Mouse (Mus musculus) forebrain, embryonic 10.5 days (tissue): ENCODE results near the gene Plekhm3. TPM values are rescaled to one million over a fixed set of nuclear protein-coding genes. Genes with fewer than 3 reads are reported as not detected.
"Not testable (repeated sequence)": the region's sequence is repeated elsewhere in the genome, so short reads cannot be mapped to it uniquely, and the experiment has no call there.

Experiments
- DNase-seq: peaks from one replicate; pipeline ENCODE4 v3.0.0-alpha.2; 2017; ENCODE audit warnings: low spot score; ENCODE audit errors: extremely low spot score
- H3K27ac ChIP-seq: fragments of 300-500 bp; sonication (generic); 2 replicates; pipeline ENCODE4 v1.5.1; 2016; ENCODE audit warnings: mild to moderate bottlenecking
- H3K27me3 ChIP-seq: fragments of 300-500 bp; sonication (generic); 2 replicates; pipeline ENCODE4 v1.6.1; 2016; ENCODE audit warnings: mild to moderate bottlenecking; ENCODE audit not compliant: poor library complexity, severe bottlenecking
- H3K36me3 ChIP-seq: fragments of 300-500 bp; sonication (generic); replicated peaks from 2 replicates; pipeline ENCODE4 v1.6.1; 2016; ENCODE audit warnings: mild to moderate bottlenecking, moderate library complexity
- H3K4me1 ChIP-seq: fragments of 300-500 bp; sonication (generic); 2 replicates; pipeline ENCODE4 v1.6.1; 2016
- H3K4me3 ChIP-seq: fragments of 300-500 bp; sonication (generic); 2 replicates; pipeline ENCODE4 v1.5.1; 2016; ENCODE audit warnings: mild to moderate bottlenecking, moderate library complexity
- H3K9me3 ChIP-seq: fragments of 300-500 bp; sonication (generic); 2 replicates; pipeline ENCODE4 v1.6.1; 2016; ENCODE audit warnings: mild to moderate bottlenecking, moderate library complexity
- WGBS: fragments of 180-500 bp; shearing (Covaris S2); methylation state at CpG from one replicate; pipeline ENCODE4 v1.1.7; 2016; 5-methylcytosine and 5-hydroxymethylcytosine counted together
- polyA plus RNA-seq: library from polyadenylated mRNA; unstranded; fragments of >200 nt; fragmentation: Nextera tagmentation; extraction: Ambion mirVana; gene quantifications from 2 replicates; pipeline ENCODE4 v1.2.1, GENCODE M21; 2016

Gene Plekhm3
- polyA plus RNA-seq = 6.2 and 7.2 TPM in 2 replicates

DNA sequence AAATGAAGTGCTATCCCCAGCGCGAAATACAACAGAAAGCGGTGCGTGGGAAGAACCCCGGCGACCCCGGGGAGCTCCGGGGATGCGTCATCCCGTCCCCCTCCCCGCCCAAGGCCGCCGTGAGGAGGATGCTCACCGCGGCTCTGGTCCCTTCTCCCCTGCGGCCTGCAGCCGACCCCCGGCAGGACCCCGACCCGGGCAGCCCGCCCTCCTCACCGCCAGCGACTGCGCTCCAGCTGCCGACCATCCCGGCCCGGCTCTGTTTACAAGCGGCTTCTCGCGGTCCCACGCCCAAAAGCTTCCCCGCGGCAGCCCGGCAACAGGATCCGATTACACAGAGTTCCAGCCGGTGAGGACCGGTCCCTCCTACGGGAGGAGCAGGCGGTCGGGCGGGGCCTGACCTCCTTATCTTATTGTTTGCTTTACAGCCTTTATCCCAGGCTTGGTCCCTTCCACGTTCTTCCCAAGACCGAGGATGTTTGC is at the start of gene Plekhm3:
Gene Plekhm3, minus strand, starts transcription at position 346 of the 483 bp plus-strand sequence.
- H3K4me1 ChIP-seq = peaks cover 11% of the 10 kb centered on the region
- WGBS = under 1% methylated on average over 43 of the region's 43 CpGs
- H3K9me3 ChIP-seq = peaks cover 7% of the 10 kb centered on the region; the same call in 1 of the 2 replicates
- H3K4me3 ChIP-seq = peak within 1 kb of the TSS; percentile 89
- DNase-seq = peak; percentile 87
- H3K27me3 ChIP-seq = no peaks in the 10 kb centered on the region
- peak within 1 kb of the TSS; percentile 93 for H3K27ac ChIP-seq
- H3K36me3 ChIP-seq = no peaks in the 10 kb centered on the region

DNA sequence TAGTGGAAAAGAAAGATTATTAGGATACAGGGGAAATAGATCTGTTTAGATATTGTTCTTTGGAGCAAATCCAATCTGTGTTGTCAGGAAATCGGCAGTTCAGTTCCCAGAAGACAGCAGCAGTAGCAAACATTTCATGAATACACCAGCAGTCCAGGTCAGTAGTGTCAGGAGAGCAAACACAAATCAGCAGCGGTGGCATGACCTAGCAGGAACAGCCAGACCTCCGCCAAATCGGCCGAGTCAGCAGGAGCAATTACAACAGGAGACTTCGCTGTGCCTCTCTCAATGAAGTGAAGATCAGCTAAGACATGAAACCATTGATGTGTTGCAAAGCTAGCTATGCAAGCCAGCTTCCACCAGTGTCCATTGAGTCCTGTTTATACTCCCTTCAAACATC is 49.0 kb upstream of the Plekhm3 start:
- Histone ChIP-seq H3K27ac (no peak overlapping the region), H3K36me3 (no peaks in the 10 kb centered on the region), H3K4me1 (0 out of 2 replicates have a peak, but pooled peaks cover 3% of the 10 kb centered on the region), H3K27me3 (no peaks in the 10 kb centered on the region), H3K4me3 (no peak overlapping the region), H3K9me3 (no peaks in the 10 kb centered on the region)
- WGBS = 88% methylated on average over 6 of the region's 6 CpGs
- no peak for DNase-seq

DNA sequence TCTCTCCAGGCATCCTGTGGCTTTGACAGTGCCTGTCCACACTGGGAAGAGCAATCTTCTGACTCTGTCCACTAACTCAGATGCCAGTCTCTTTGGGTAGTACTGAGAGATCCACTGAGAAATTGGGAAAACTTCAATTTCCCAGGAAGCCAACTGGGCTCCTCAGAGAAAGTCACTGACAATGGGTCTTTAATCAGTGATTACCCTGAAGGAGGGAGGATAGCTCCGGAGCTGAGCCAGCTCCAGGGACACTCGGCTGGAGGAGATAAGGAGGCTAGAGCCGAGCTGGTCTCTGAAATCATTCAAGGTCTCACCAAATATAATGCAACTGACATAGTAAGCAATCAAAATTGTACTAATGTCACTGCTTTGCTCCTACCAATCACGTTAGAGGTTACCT is 47.9 kb upstream of the Plekhm3 start:
- Histone ChIP-seq H3K9me3 (no peaks in the 10 kb centered on the region), H3K4me3 (no peak overlapping the region), H3K36me3 (no peaks in the 10 kb centered on the region), H3K4me1 (0 out of 2 replicates have a peak, but pooled peaks cover 3% of the 10 kb centered on the region), H3K27me3 (no peaks in the 10 kb centered on the region), H3K27ac (no peak overlapping the region)
- no peak for DNase-seq
- WGBS = 87% methylated on average over 4 of the region's 4 CpGs

DNA sequence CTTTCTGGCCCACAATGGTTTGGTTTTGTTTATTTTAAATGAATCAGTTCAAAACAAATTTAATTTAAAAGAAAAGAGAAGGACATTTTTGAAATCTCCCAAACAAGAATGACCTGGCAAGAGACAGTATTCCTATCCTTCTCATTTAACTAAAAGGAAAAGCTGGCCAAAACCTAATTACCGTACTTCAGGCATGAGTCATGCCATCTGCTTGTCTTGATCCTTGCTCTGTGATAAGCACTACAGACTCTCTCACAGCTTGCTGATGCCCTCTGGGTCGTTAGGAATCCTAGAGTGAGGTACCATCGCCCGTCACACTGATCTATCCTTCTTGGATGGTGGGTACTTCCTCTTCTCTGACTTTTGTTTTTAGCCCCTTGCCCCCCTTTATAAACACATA is 36.6 kb upstream of the Plekhm3 start:
- DNase-seq = no peak
- Histone ChIP-seq H3K36me3 (no peaks in the 10 kb centered on the region), H3K27me3 (no peaks in the 10 kb centered on the region), H3K9me3 (no peaks in the 10 kb centered on the region), H3K27ac (no peak overlapping the region), H3K4me1 (no peaks in the 10 kb centered on the region), H3K4me3 (no peak overlapping the region)
- WGBS = 88% methylated on average over 4 of the region's 4 CpGs

DNA sequence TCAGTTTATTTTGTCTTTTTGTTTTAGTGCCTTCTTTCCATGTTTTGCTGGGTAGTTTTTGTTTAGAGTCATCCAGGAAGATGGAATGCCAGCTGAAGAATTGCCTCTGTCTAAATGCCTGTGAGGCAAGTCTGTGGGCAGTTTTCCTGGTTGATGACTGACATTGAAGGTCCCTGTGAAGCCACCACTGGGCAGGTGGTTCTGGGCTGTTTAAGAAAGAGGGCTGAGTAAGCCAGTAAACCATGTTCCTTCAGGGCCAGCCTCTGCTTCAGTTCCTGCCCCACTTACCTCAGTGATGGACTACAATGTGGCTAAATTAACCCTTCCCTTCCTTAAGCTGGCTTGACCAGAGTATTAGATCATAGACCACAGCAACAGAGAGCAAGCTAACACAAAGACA is 31.6 kb upstream of the Plekhm3 start:
- no peak for DNase-seq

DNA sequence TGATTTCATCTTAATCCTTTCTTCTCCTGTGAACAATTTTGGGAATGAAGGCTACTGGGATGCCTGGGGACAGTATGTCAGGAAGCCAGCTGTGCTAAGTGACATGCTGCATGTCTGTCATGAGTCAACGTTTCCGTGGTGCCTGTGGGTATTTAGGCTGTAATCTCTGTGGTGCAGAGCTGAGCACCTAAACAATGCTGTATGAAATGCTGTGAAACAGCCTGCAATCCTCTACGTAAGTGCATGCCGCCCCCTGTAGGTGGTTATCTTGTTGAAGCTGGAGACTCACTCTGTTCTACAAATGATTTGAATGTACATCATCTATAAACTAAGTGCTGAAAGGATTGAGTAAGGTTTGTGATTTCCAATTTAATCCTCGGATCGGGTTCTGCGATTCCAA is 29.5 kb upstream of the Plekhm3 start:
- Histone ChIP-seq H3K4me1 (peaks cover 5% of the 10 kb centered on the region; the same call in 1 of the 2 replicates), H3K27ac (no peak overlapping the region)
- WGBS = 43% methylated on average over 7 of the region's 7 CpGs

More for the DNA sequence above, 31.6 kb upstream of the Plekhm3 start:
- Histone ChIP-seq H3K36me3 (no peaks in the 10 kb centered on the region), H3K27me3 (peaks cover 15% of the 10 kb centered on the region), H3K4me3 (no peak overlapping the region), H3K9me3 (no peaks in the 10 kb centered on the region), H3K4me1 (peaks cover 5% of the 10 kb centered on the region; the same call in 1 of the 2 replicates), H3K27ac (no peak overlapping the region)

DNA sequence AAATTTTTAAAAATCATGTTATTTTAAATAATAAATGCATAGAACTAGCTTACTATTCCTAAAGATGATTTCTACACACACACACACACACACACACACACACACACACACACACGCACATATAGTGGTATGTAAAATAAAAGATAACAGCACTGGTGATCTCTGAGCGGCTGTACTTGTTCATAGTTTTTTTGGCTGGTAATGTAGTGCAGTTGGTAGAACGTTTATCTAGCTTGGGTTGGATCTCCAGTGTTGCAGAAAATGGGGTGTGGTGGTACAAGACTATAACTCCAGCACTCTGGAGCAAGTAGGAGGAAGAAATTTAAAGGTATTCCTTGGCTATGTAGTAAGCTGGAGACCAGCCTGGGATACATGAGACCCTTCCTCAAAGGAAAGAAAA is 26.6 kb upstream of the Plekhm3 start:
- H3K4me1 ChIP-seq = peaks cover 5% of the 10 kb centered on the region; the same call in 1 of the 2 replicates
- no peaks in the 10 kb centered on the region for H3K36me3 ChIP-seq
- H3K4me3 ChIP-seq = no peak overlapping the region
- no peak for DNase-seq
- 84% methylated on average over 3 of the region's 3 CpGs for WGBS
- no peak overlapping the region for H3K27ac ChIP-seq
- H3K9me3 ChIP-seq = no peaks in the 10 kb centered on the region
- peaks cover 50% of the 10 kb centered on the region for H3K27me3 ChIP-seq

More for the DNA sequence above, 29.5 kb upstream of the Plekhm3 start:
- Histone ChIP-seq H3K36me3 (no peaks in the 10 kb centered on the region), H3K9me3 (no peaks in the 10 kb centered on the region), H3K27me3 (peaks cover 22% of the 10 kb centered on the region), H3K4me3 (no peak overlapping the region)
- DNase-seq = peak; percentile 36

DNA sequence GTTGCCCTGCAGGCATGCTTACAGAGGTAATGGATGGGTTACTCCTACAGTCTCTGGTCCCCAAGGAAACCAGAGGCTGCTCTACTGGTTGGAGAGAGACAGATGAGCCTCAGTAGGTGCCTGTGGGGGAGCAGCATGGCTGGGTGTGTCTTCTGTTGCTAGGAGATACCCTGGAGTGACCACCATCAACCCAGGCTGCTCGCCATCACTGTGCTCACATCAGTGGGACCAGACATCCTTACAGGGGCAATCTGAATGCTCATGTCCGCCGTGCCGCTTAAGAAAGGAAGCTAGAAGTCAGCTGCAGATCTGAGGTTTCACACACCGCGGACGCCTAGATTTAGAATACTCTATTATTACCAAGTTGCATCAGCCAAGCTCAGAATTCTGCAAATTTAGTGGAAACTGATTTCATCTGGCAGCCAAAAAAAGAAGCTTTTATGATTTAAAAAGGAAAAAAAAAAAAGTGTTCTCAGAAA is 21.7 kb upstream of the Plekhm3 start:
- no peaks in the 10 kb centered on the region for H3K9me3 ChIP-seq
- 80% methylated on average over 7 of the region's 7 CpGs for WGBS
- no peaks in the 10 kb centered on the region for H3K36me3 ChIP-seq
- H3K27me3 ChIP-seq = peaks cover 84% of the 10 kb centered on the region
- DNase-seq = no peak
- no peak overlapping the region for H3K4me3 ChIP-seq
- no peak overlapping the region for H3K27ac ChIP-seq
- peaks cover 23% of the 10 kb centered on the region for H3K4me1 ChIP-seq

DNA sequence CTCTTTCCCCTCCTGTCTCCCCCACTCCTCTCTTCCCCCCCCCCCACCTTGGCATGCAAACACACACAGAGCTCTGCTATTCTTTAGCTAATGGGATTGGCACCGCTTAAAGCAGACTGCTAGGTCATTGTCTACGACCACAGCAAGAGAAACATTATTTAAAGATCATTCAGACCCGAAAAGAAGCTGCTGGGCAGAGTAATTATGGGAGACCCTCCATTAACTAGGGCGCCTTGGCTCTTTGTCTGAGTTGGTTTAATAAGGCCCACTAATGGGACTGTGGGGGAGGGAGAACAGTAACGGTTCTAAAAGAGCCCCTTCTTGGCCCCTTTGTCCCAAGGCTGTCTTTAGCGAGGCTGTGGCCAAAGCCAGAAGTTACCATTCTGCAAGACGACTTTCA is 18.7 kb upstream of the Plekhm3 start:
- Histone ChIP-seq H3K4me1 (peaks cover 23% of the 10 kb centered on the region), H3K36me3 (no peaks in the 10 kb centered on the region), H3K27me3 (peaks cover 95% of the 10 kb centered on the region), H3K9me3 (no peaks in the 10 kb centered on the region), H3K27ac (peak overlapping the region; percentile 70), H3K4me3 (peak overlapping the region; percentile 22)
- WGBS = 4% methylated on average over 7 of the region's 7 CpGs
- DNase-seq = peak; percentile 45

DNA sequence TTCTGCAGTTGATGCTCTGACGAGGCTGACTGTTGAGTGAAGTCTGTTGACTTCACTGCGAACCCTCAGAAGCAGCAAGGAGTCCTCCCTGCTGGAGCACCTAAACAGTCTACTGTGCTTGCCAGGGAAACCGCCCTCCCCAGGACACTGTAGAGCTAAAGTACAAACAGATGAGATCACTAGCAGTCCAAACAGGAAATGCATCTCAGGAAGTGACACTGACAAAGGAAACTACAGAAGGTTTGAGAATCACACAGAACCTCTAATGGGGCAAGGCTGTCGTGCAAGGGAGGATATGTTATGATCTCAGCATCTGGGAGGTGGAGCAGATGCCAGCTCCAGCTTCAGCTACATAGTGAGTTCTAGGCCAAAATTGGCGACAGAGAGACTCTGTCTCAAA is 14.1 kb upstream of the Plekhm3 start:
- H3K4me3 ChIP-seq = no peak overlapping the region
- WGBS = 84% methylated on average over 5 of the region's 5 CpGs
- no peak overlapping the region for H3K27ac ChIP-seq
- peaks cover 61% of the 10 kb centered on the region for H3K27me3 ChIP-seq
- DNase-seq = no peak
- H3K36me3 ChIP-seq = no peaks in the 10 kb centered on the region
- peaks cover 14% of the 10 kb centered on the region for H3K4me1 ChIP-seq
- no peaks in the 10 kb centered on the region for H3K9me3 ChIP-seq

DNA sequence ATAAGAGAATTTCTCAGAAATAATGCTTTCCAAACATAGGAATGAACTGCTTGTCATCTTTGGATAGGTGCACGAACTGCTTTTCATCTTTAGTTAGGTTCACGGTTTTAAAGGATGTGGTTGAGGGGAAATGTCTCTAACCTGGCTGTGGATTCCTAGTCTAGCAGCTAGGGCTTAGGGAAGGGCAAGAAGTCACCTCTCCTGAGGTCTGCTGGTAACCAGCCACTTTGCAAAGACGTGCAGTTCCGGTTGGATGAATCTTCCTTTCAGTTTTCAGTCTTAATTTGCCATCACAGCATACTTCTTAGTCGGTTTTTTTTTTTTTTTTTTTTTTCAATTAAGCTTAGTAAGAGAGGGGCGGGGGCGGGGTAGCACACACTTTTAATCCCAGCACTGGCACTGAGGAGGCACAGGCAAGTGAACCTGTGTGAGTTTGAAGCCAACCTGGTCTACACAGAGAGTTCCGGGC is 431 bp upstream of the Plekhm3 start:
- H3K9me3 ChIP-seq = peaks cover 7% of the 10 kb centered on the region; the same call in 1 of the 2 replicates
- no peak for DNase-seq
- H3K36me3 ChIP-seq = no peaks in the 10 kb centered on the region
- H3K4me1 ChIP-seq = peaks cover 11% of the 10 kb centered on the region
- 54% methylated on average over 8 of the region's 8 CpGs for WGBS
- H3K27me3 ChIP-seq = no peaks in the 10 kb centered on the region
- H3K4me3 ChIP-seq = peak overlapping the region; percentile 89
- peak overlapping the region; percentile 93 for H3K27ac ChIP-seq

DNA sequence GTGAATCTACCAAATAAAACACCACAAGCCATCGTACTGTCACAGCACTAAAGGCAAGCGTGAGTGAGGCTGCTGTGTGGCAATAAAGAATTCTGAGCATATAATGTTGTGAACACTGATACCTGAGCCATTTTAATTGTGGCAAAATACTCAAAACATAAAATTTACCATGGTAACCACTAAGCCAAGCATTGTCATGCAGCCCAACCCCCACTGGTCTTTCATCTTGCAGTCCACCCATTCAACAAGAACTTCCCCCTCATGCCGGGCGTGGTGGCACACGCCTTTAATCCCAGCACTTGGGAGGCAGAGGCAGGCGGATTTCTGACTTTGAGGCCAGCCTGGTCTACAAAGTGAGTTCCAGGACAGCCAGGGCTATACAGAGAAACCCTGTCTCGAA is 1.8 kb downstream of the Plekhm3 start:
- H3K27ac ChIP-seq, H3K27me3 ChIP-seq, H3K36me3 ChIP-seq, DNase-seq, H3K9me3 ChIP-seq, H3K4me3 ChIP-seq: not testable (repeated sequence)
- H3K4me1 ChIP-seq = peaks cover 11% of the 10 kb centered on the region
- WGBS = 94% methylated on average over 7 of the region's 7 CpGs

DNA sequence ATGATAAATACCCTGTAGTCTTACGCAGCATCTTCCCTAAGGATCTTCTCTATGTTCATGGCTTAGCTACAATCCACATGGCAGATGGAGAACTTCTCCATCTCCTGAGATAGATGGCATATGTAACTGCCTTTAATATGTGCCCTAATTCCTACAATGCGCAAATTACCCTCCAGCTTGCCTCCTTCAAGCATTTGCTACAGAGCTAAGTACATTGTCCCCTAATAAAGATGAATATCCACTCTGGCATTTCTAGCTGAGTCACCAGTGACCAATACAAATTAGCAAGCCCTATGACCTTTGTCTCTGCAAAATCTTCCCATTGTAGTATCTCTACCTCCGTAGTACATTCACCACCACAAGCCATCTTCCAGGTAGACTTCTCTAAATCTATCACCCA is 6.4 kb downstream of the Plekhm3 start:
- 93% methylated on average over 3 of the region's 3 CpGs for WGBS

More for the DNA sequence above, 6.4 kb downstream of the Plekhm3 start:
- H3K4me1 ChIP-seq = peaks cover 16% of the 10 kb centered on the region
- DNase-seq = no peak
- H3K36me3 ChIP-seq = no peaks in the 10 kb centered on the region
- H3K27me3 ChIP-seq = no peaks in the 10 kb centered on the region
- no peak overlapping the region for H3K4me3 ChIP-seq
- H3K9me3 ChIP-seq = no peaks in the 10 kb centered on the region
- H3K27ac ChIP-seq = no peak overlapping the region
